Mouse (Mus musculus) heart, adult 2 months (tissue): ENCODE data around the gene Corin.

Source experiments
- CTCF ChIP-seq: fragments of 200-600 bp; IDR thresholded peaks from 2 replicates; pipeline ENCODE4 v1.8.1; 2022; ENCODE audit warnings: antibody characterized with exemption, mild to moderate bottlenecking, moderate library complexity
- EP300 ChIP-seq: fragments of 200-500 bp; IDR thresholded peaks from 2 replicates; pipeline ENCODE4 v1.6.1; 2011; ENCODE audit warnings: low read depth, low read length, control low read depth; ENCODE audit not compliant: insufficient read depth

DNA sequence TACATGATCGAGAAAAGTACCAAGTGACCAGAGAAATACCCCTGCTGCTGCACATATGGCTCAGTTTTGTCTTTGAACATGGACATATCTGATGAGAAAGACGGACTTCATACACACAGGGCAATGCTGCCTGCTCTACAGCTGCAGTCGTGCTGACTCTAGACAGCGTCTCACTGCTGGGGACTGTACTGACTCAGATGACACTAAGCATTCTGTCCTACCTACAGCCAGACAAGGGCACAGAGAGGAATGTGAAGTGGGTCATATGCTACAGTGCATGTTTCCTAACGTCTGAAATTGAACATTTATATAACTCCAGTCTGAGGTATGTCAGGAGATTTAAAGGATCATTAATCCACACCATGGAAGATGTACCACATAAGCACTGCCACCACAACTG lies 9.5 kb upstream of the Corin start:
- no peak for TF ChIP-seq CTCF
- no peak for TF ChIP-seq EP300
